Mouse (Mus musculus) adrenal gland, postnatal 25 days (tissue): ENCODE data around the gene E330017A01Rik. TPM values are rescaled to one million over a fixed set of nuclear protein-coding genes. Genes with fewer than 3 reads are reported as not detected.

Experiments used
- DNase-seq: peaks from one replicate; pipeline ENCODE4 v3.0.0; 2021; ENCODE audit warnings: mixed read lengths
- total RNA-seq: library from RNA; stranded (reverse); gene quantifications from 2 replicates; pipeline ENCODE4 v1.2.3, GENCODE M21; 2021

Gene E330017A01Rik
- total RNA-seq, 1 experiment from 2014 or later: not detected

- DNase-seq: no peak
Observed at GRCm38 (mm10) chr16:58663021-58663420, 24.5 kb upstream of the E330017A01Rik start.

DNA sequence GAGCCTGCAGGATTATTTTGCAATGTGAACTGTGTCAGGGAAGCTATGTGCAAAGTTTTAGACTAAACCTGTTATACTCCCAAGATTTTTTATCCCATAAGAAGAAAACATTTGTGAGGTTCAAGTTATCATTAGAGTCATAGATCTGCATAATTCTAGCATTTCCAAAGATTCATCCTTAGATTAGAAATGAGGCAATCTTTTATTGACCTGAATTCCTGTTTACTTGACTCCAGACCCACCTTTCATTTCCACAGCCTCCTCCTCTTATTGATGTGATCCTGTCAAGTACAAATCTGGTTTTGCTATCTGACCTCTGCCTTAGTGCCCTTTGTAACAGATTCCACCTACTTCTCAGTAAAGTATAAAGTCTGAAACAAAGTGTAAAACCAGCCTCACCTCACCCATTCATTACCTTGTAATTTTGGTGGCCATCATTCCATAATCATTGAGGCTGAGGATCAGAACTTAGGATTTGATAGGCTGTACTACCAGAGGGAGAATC is 23.8 kb upstream of the E330017A01Rik start:
- no peak for DNase-seq

DNA sequence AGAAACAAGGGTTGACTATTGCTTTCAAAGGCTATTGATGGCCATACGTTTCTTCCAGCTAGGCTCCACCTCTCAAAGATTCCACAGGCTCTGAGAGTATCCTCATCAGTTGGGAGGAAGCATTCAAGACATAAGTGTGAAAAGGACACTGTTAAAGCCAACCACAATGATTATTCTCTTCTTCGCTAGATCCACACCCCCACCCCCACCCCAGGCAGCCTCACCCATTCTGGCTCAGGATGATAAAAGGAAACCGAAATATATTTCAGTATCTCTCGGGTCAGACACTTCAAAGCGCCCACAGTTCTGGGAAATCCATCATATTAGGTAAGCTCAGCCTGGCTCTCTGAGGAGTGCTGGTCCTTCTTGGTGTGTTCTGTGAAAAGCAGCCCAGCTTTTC is 23.3 kb upstream of the E330017A01Rik start:
- no peak for DNase-seq

GRCm38 (mm10) chr16:58658668-58659067 is 20.1 kb upstream of the E330017A01Rik start:
- no peak for DNase-seq

GRCm38 (mm10) chr16:58656526-58656925 is 18.0 kb upstream of the E330017A01Rik start:
- no peak for DNase-seq

DNA sequence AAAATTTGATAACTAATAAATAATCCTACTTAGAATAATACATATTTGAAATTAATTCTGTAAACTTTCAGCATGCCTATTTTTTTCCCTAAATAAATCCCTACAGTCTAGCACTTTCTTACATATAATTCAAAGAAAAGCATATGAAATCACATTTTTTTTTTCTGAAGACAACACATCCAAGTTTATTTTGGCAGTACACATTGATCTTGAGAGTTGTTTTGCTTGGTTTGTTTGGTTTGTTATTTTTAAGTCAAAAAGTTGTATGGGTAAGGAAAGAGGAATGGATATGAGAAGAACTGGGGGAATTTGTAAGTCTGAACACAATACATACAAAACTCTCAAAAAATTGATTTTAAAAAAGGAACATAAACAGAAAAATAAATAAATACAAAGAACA is 17.2 kb upstream of the E330017A01Rik start:
- no peak for DNase-seq

GRCm38 (mm10) chr16:58649979-58650378 is 11.4 kb upstream of the E330017A01Rik start:
- no peak for DNase-seq

- no peak for DNase-seq
Observed at GRCm38 (mm10) chr16:58638016-58638415, 523 bp downstream of the E330017A01Rik start.

DNA sequence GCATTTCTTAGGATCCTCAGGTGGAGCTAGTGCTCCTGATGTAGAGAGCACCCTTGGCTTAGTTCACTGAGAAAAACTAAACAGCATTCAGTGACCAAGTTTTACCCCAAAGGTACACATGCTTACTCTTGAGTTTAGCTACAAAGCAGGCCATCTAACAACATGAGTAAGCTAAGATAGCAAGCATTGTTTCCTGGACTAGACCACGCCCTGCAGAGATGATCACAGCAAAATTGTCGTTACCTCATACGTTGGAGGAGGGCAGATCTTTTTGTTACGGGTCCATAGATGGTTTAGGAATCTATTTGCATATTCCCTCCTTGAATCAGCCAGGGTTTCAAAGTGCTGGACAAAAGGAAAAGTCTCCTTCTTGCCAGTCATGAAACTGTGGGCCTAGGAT is 1.1 kb downstream of the E330017A01Rik start:
- no peak for DNase-seq

GRCm38 (mm10) chr16:58635866-58636265 is 2.7 kb downstream of the E330017A01Rik start:
- DNase-seq: no peak

GRCm38 (mm10) chr16:58629736-58630135 is 8.8 kb downstream of the E330017A01Rik start:
- no peak for DNase-seq

- no peak for DNase-seq
Observed at GRCm38 (mm10) chr16:58628968-58629367, 9.6 kb downstream of the E330017A01Rik start.

DNA sequence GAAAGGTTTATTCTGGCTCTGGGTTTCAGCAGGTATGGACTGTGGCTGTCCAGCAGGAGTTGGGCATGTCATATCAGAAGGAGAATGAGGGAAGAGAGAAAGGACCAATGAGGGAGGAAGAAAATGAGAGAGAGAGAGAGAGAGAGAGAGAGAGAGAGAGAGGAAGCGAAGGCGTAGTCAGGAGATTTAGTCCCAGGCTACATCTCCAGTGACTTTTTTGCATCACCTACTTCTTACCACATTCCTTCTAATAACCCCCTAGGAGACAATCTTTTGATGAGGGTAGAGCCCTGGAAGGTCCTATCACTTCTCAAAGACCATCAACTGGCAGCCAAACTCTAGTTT is 10.2 kb downstream of the E330017A01Rik start:
- DNase-seq: no peak

DNA sequence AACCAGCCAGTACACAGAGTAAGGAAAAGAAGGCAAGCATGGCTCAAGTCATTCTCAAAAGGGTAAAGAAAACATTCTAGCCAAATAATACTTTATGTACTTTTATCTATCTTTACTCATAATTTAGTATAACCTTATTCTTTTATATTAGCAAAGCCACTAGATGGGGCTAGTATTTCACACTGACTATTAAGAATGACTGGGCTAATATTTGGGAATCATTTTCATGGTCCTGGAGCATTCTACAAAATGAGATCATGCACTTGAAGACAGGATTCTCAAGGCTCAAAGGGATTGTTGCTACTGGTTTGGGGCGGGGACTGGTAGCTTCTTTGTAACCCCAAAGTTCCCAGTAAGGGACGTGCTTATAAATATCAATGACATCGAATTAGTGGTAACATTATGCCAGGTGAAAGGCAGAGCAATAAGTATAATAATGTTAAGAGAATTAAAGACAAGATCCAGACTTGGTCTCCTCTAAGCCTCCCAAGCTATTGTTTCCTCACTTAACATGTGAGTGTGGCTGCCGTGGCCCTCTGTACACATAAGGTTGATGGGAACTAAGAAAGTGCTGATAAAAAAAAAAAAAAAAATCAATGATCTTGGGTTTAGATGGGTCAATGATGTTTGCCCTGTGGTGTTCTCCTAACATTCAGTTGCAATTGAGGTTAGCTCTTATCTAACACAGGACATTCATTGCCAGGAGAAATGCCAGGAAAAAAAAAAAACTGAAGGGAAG is 10.8 kb downstream of the E330017A01Rik start:
- no peak for DNase-seq

DNA sequence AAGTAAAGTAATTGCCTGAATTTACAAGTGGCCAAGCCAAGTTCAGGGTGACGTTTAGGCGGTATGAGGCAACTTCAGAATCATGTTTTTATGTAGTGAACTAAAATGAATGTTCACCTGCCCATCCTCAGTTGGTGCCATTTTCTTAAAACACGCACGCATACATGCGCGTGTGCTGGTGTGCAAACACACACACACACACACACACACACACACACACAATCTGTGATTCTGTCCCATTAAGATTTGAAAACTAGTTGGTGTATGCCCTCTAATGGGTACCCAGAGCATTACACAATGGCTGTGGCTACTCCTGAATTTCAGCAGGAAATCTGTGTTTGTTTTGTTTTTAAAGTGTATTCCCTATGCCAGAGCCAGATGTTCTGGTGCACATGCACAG is 14.6 kb downstream of the E330017A01Rik start:
- DNase-seq: peak; percentile 15

DNA sequence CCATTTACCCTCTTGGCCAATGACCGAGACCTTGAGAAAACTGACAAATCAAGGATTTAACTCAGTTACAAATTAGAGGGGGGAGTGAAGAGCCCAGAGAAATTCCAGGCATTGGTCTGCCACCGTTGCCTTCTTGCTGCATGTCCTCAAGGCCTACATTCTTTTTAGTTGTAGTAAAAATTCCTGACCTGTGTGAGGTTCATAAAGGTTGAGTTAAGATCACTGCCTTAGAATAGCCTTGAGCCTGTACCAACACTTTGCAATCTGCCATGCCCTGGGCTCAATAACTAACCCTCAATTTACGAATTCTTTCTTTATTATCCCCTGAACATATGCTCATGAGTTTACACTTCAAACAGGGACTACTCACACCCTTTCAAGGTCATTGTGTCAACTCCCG is 15.4 kb downstream of the E330017A01Rik start:
- no peak for DNase-seq

DNA sequence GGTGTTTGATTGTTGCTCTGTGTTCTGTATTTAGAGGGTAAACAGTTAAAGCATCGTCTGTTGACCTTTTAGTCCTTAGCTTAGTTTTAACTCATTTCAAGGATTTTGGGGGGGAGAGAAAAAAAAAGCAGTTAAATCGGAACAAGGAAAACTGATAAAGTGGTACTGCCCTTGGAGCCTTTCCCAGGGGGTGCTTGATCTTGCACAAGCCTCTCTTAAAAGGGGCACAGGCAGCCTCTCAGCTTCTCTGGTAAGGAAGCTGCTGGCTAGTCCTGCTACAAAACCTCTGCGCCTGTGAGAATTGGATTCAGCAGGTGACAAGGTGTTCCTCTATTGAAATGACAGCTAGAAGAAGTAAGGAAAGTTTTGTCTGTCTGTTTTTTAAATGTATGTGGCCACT is 16.2 kb downstream of the E330017A01Rik start:
- no peak for DNase-seq

DNA sequence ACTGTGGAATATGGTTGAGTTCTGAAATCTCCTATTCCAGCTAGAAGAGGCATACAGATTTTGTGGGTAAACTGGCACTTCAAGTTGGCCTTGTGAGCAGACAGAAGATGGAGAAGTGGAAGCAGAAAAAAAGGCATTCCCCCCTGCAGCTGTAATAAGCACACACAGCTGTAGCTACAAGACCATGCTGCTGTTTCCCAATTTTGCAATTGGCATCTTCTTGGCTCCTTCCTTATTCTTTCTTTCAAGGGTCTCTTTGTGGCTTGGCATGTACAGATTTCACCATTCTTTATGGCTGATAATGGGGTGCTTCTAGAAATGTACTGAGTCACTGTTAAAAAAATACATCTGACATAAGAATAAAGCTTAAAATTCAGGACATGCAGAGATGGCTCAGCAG is 21.2 kb downstream of the E330017A01Rik start:
- no peak for DNase-seq

DNA sequence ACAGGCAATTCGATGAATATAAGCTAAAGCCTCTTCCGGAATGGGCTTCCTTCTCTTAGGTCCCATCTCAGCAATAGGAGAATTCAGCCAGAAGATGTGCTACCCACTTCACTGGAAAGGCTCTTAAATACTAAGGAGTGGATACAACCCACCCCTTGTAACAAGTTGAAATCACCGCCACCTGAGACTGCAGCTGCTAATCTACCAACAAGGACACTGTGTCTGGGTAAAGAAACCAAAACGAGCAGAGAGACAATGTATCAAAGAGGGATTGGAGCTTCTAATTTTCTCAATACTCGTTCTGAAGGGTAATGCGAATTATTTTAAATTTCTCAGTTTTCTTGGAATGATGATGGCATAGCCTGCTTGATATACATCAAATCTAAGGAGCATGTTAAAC is 21.7 kb downstream of the E330017A01Rik start, which contains the start of gene Gm813:
TSS of gene Gm813 (minus strand) at position 101 of the 400 bp plus-strand sequence.
- no peak for DNase-seq

DNA sequence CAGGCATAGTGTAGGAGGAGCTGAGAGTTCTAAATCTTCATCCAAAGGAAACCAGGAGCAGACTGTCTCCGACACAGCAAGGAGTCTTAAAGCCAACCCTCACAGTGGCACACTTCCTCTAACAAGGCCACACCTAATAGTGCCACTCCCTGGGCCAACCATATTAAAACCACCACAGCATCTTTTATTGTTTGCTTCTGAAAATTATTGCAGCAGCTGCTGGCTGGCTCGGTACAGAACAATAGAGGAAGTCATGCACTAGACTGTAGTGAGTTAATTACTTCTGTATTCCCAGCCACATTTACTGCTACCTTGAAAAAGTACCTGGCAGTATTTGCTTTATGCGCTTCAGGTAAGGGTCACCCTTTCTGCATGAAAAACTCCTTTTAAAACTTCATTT is 25.6 kb downstream of the E330017A01Rik start:
- no peak for DNase-seq

DNA sequence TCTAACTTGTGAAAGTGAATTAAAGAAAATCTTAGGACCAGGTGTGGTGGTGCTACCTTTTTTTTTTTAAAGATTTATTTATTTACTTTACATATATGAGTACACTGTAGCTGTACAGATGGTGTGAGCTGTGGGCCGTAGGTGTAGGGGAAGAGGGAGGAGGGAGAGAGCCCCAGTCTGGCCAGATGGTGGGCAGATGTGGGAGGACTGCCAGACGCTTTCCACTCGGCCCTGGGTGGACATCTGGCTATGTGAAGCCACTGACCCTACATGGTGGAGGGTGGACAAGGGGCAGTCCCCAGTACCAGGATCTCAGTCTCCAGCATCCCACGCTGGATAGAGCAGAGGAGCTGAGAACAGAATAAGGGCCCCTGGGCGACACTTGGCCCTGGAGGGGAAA is 31.4 kb downstream of the E330017A01Rik start:
- no peak for DNase-seq

DNA sequence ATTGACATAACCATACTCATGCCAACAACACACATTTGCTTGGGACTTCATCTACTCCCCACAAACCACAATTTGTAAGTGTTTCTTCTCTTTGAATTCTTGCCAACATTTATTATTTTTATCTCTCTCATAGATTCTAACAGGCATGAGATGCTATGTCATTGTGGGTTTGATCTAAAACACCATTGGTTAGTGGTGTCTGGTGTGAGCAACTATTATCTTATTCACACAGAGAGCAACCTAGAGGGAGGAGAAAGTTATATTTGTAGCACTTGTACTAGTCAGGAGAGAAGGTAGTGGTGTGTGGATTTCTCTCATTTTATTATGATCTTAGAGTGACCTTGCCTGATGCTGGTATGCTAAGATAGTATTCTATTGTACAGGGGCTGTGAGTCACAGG is 33.9 kb downstream of the E330017A01Rik start:
- no peak for DNase-seq

DNA sequence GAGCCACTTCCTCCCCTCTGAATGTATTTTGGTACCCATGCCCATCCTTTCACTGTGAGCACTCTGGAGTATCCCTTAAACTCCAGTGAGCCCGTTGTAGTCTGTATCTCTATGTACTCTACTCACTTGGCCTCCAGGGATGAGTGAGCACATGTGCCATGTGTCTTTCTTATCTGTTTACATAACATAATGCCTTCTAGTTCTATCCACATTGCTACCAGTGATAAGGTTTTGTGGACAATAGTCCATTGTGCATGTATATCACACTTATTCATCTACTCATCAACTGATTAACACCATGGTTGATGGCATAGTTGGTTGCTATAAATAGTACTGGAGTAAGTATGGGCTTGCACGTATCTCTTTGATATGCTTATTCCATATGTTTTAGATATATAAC is 34.7 kb downstream of the E330017A01Rik start:
- no peak for DNase-seq

DNA sequence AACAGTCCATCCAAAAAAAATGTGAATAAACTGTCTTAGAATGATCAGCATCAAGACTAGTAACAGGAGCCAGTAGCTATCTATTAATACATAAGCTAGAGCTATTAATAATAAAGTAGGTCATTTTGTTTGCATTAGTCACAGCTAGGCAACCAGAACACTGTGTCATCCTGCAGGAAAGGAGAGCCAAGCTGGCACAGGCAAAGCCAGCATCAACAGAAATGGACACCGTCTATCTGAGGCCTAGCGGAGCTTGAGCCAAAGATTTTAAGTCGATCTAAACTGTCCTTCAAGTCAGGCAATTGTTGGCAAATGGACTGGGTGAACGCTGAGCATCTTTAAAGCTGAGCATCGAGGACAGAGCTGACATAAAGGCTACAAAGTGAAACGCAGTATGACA is 37.7 kb downstream of the E330017A01Rik start:
- DNase-seq: peak; percentile 15
